Mouse (Mus musculus) spleen, adult 2 months (tissue): Measurements from ENCODE around the gene Fam83e. TPM values are rescaled to one million over a fixed set of nuclear protein-coding genes. Genes with fewer than 3 reads are reported as not detected.

ENCODE experiments used
- DNase-seq, 2 experiments: peaks; one replicate each; pipeline versions ENCODE4 v3.0.0 to v3.0.0-alpha.2; 2012 to 2021; ENCODE audit warnings: low spot score in 2 of 2, low read depth in 1 of 2
- H3K27ac ChIP-seq: fragments of 200-500 bp; 2 replicates; pipeline ENCODE4 v1.5.1; 2012; ENCODE audit warnings: low read length, inconsistent platforms; ENCODE audit not compliant: insufficient read depth
- H3K27me3 ChIP-seq: fragments of 200-500 bp; 2 replicates; pipeline ENCODE4 v1.6.1; 2012; ENCODE audit warnings: mild to moderate bottlenecking, moderate library complexity, low read length, inconsistent platforms; ENCODE audit not compliant: control insufficient read depth, insufficient read depth
- H3K36me3 ChIP-seq: fragments of 200-500 bp; 2 replicates; pipeline ENCODE4 v1.6.1; 2012; ENCODE audit warnings: mild to moderate bottlenecking, low read length, inconsistent platforms; ENCODE audit not compliant: control insufficient read depth, insufficient read depth
- H3K4me1 ChIP-seq: fragments of 200-500 bp; 2 replicates; pipeline ENCODE4 v1.6.1; 2011; ENCODE audit warnings: inconsistent platforms; ENCODE audit not compliant: control insufficient read depth, insufficient read depth, insufficient read length
- H3K4me3 ChIP-seq: fragments of 200-500 bp; 2 replicates; pipeline ENCODE4 v1.5.1; 2011; ENCODE audit warnings: mild to moderate bottlenecking, inconsistent platforms; ENCODE audit not compliant: insufficient read depth, insufficient read length; ENCODE audit errors: extremely low read depth
- CTCF ChIP-seq: fragments of 200-500 bp; IDR thresholded peaks from 2 replicates; pipeline ENCODE4 v1.5.1; 2011; ENCODE audit warnings: mild to moderate bottlenecking, inconsistent platforms; ENCODE audit not compliant: insufficient read depth, insufficient read length, insufficient replicate concordance; ENCODE audit errors: extremely low read depth
- POLR2A ChIP-seq: fragments of 200-500 bp; IDR thresholded peaks from 2 replicates; pipeline ENCODE4 v1.6.1; 2011; ENCODE audit warnings: low read depth, low read length, inconsistent platforms
- WGBS: fragments of 180-500 bp; shearing (Covaris S2); methylation state at CpG from one replicate; pipeline ENCODE4 v1.1.7; 2018; 5-methylcytosine and 5-hydroxymethylcytosine counted together
- polyA plus RNA-seq: library from polyadenylated mRNA; depleted of rRNA; stranded (reverse); fragments of >200 nt; gene quantifications from 2 replicates; pipeline ENCODE4 v1.2.3, GENCODE M21; 2012

Fam83e gene
- polyA plus RNA-seq, 1 experiment, result 0.09 TPM

DNA sequence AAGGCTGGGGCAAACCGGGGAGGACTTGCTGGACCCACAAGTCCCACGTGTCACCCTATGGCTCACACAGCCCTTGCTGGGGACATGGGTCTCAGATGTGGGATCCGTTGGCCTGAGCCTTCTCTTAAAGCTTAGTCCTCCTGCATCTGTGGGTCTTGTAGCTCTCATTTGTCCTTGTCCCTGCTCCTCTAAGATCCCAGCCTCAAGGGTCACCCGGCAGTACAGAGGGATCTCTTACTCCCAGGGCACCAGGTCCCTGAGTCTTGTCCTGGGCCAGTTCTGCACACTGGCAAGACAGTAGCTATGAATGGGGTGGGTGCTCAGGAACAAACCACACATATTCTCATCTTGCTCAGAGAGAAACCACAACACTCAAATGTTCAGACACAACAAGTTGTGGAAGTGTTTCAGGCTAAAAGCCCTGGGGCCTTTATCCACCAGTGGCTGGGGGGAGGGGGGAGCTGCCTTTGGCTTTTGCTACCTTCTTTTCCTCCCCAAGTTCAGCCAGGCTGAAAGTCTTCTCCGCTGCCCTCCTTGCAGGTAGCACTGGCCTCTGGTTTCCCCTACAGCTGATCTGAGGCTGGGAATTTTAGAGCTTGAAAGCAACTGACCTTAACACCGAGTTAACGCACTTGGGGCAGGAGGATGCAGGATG is 37.5 kb upstream of the Fam83e start, which contains the start of gene Ntn5:
Gene Ntn5, plus strand, starts transcription at position 627 of the 655 bp plus-strand sequence.
- Histone ChIP-seq H3K4me3 (no peak within 1 kb of the TSS), H3K27ac (no peak within 1 kb of the TSS), H3K36me3 (no peaks in the 10 kb centered on the region), H3K27me3 (no peaks in the 10 kb centered on the region), H3K4me1 (peaks cover 29% of the 10 kb centered on the region)
- DNase-seq, result no peak
- TF ChIP-seq POLR2A, result no peak
- TF ChIP-seq CTCF, result no peak
- WGBS, result 73% methylated on average over 7 of the region's 7 CpGs

DNA sequence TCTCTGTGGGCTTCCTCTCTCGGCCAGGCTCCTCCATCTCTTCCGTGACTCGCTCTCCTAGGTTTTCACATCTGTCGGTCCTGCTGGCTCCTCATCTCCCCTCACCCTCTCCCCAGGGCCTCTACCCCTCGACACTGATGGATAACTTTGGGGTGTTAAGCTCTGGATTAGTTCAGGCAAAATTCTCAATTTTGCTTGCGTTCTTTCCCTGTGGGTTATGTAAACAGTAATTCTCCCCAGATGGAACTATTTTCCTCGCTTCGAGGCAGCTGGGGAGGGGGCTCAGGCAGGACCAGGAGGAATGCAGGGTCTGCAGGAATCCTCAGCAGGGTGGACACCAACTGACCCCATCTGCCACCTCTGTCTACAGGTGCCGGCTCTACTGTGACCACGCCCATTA is 35.2 kb upstream of the Fam83e start:
- Histone ChIP-seq H3K27ac (no peak overlapping the region), H3K4me1 (peaks cover 18% of the 10 kb centered on the region), H3K27me3 (no peaks in the 10 kb centered on the region), H3K36me3 (no peaks in the 10 kb centered on the region), H3K4me3 (no peak overlapping the region)
- WGBS, result 85% methylated on average over 10 of the region's 10 CpGs
- no peak for DNase-seq
- TF ChIP-seq CTCF (no peak), POLR2A (no peak)

DNA sequence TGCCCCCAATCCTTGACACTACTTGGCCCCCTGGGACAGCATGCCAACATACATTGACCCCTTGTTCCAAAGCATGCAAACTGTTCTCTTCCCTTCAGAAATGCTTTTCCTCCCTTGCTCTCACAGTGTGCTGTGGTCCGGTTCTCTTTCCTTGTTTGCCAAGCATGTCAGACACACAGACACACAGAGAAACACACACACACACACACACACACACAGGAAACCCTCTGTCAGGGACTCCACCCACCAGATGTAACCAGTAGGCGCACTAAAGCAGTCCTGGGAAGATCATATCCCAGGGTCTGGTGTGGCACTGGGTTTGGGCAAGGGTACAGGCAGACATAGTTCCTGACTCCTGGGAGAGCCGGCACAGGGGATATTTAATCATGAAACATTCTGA is 34.2 kb upstream of the Fam83e start:
- no peak overlapping the region for H3K27ac ChIP-seq
- H3K36me3 ChIP-seq, result no peaks in the 10 kb centered on the region
- 66% methylated on average over 3 of the region's 3 CpGs for WGBS
- peaks cover 11% of the 10 kb centered on the region for H3K4me1 ChIP-seq
- TF ChIP-seq POLR2A, result no peak
- no peak for TF ChIP-seq CTCF
- H3K27me3 ChIP-seq, result no peaks in the 10 kb centered on the region
- no peak for DNase-seq
- H3K4me3 ChIP-seq, result no peak overlapping the region

DNA sequence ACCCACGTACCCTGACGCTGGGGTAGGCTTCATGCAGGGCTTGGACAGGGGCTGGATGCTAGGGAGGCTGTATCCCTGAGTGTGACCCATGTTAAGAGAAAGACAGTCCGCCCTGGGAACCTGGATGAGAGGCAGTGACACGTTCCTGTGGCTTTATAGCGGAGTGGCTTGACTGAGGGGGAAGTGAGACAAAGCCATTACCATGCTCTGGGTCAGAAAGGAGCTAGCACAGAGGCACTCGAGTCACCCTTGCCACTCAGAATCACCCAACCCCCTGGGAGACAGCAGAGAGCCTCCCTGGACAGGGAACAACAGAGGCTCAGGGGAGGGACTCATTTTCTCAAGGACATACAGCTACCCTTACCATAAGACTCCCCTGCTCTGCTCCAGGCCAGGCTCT is 31.9 kb upstream of the Fam83e start:
- TF ChIP-seq CTCF (no peak), POLR2A (no peak)
- H3K4me3 ChIP-seq, result no peak overlapping the region
- WGBS, result 43% methylated on average over 6 of the region's 6 CpGs
- no peaks in the 10 kb centered on the region for H3K36me3 ChIP-seq
- peaks cover 4% of the 10 kb centered on the region; the same call in 1 of the 2 replicates for H3K4me1 ChIP-seq
- no peaks in the 10 kb centered on the region for H3K27me3 ChIP-seq
- DNase-seq, result no peak
- no peak overlapping the region for H3K27ac ChIP-seq

DNA sequence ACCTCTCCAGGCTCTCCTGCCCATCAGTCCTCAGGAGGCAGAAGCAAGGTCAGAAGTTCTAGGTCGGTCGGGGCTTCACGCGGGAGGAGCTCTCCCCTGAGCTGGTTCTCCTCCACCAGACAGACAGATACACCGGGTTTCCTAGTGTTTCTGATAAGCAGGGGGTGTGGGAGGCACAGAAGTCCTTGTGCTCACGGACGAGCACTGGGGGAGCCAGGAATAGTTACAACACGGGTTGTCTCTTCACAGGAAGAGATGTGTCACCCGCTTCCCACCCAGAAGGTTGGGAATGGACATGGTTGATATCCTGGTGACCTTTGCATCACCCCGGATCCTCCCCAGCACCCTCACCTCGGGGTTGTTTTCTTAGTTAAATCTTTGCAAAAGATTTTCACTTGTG is 31.2 kb upstream of the Fam83e start:
- H3K27me3 ChIP-seq, result no peaks in the 10 kb centered on the region
- peaks cover 4% of the 10 kb centered on the region; the same call in 1 of the 2 replicates for H3K4me1 ChIP-seq
- no peak for TF ChIP-seq CTCF
- no peak for TF ChIP-seq POLR2A
- no peaks in the 10 kb centered on the region for H3K36me3 ChIP-seq
- WGBS, result 81% methylated on average over 11 of the region's 11 CpGs
- no peak overlapping the region for H3K27ac ChIP-seq
- DNase-seq, result no peak
- no peak overlapping the region for H3K4me3 ChIP-seq

DNA sequence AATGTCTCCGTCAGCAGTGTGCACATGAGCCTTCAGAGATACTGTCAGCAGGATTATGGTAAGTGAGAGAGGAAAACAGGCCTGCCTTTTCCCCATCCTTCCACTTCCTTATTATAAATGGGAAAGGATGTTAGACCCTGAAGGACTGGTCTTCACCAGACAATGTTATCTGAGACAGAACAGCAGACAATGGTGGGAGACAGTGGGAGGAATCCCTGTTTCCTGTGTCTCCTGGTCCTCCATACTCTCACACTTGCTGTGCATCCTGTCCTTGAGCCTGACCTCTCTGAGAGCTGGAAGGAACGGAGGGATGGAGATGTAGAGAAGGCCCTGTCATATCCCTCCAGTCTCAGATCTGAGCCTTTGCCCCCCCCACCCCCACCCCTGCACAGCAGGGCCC is 28.6 kb upstream of the Fam83e start:
- H3K27ac ChIP-seq, result no peak overlapping the region
- H3K4me1 ChIP-seq, result no peaks in the 10 kb centered on the region
- DNase-seq, result no peak
- TF ChIP-seq POLR2A (no peak), CTCF (no peak)
- H3K36me3 ChIP-seq, result no peaks in the 10 kb centered on the region
- WGBS, result 80% methylated on average over 2 of the region's 2 CpGs
- H3K27me3 ChIP-seq, result no peaks in the 10 kb centered on the region
- H3K4me3 ChIP-seq, result no peak overlapping the region

DNA sequence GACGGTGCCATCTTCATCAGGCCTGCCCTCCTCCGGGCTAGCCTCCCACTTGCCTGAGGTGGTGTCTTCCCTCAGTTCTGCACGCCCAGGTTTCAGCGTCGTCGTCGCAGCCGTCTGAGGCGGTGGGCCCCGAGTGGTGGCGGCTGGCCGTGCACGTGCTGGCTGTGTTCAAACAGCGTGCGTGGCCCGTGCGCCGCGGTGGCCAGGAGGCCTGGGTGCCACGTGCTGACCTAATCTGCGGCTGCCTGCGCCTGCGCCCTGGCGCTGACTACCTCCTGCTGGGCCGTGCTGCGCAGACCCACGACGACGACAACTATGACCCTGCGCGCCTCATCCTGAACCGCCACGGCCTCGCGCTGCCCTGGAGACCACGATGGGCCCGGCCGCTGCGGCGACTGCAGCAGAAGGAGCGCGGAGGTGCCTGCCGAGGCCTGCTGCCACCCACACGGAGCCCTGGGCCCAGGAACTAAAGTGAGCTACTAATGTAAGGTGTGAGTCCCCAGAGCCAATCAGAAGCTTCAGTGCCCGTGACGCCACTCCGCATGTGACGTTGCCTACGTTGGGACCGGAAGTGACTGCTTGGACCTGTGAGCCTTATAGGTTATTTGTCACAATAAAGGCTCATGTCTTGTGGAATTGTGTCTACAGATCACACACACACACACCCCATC is 27.0 kb upstream of the Fam83e start, which contains the start of gene Sec1:
Gene Sec1, minus strand, starts transcription at position 482 of the 671 bp plus-strand sequence.
- 0 out of 2 replicates have a peak within 1 kb of the TSS, but pooled peaks have one; percentile 28 for H3K27ac ChIP-seq
- no peaks in the 10 kb centered on the region for H3K27me3 ChIP-seq
- no peaks in the 10 kb centered on the region for H3K4me1 ChIP-seq
- TF ChIP-seq CTCF (no peak), POLR2A (no peak)
- DNase-seq, result no peak
- no peak within 1 kb of the TSS for H3K4me3 ChIP-seq
- H3K36me3 ChIP-seq, result no peaks in the 10 kb centered on the region
- WGBS, result 95% methylated on average over 50 of the region's 50 CpGs
